Mouse (Mus musculus): ENCODE data around the gene Chst4. TPM values are rescaled to one million over a fixed set of nuclear protein-coding genes. Genes with fewer than 3 reads are reported as not detected.
"Not testable (repeated sequence)": the region's sequence is repeated elsewhere in the genome, so short reads cannot be mapped to it uniquely, and the experiment has no call there.

Chst4 gene
- total RNA-seq (2022) = under 1 TPM in 1 of 4 experiments, not detected in 3; 0.25 TPM

DNA sequence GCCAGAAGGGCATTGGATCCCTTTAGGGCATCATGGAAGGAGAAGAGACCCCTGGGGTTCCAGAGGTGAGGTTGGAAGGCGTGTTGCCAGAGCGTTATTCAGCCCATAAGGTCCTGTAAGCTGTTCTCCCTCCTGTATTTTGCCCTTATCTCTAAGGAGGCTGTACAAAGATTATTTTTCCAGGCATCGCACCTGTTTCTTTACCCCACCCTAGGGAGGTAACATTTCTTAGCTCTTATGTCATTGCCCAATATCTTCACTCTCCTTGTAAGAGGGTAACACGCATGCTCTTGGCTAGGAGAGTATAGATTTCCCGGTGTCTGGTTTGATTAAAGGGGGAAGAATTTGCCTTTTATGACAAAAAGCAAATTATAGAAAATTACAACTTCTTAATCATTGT lies at the start of gene Chst4:
Gene Chst4 (minus strand): TSS at position 82 of the 400 bp plus-strand sequence.
- no peak for DNase-seq (ENCODE audit: low spot score in 2 of 2)

DNA sequence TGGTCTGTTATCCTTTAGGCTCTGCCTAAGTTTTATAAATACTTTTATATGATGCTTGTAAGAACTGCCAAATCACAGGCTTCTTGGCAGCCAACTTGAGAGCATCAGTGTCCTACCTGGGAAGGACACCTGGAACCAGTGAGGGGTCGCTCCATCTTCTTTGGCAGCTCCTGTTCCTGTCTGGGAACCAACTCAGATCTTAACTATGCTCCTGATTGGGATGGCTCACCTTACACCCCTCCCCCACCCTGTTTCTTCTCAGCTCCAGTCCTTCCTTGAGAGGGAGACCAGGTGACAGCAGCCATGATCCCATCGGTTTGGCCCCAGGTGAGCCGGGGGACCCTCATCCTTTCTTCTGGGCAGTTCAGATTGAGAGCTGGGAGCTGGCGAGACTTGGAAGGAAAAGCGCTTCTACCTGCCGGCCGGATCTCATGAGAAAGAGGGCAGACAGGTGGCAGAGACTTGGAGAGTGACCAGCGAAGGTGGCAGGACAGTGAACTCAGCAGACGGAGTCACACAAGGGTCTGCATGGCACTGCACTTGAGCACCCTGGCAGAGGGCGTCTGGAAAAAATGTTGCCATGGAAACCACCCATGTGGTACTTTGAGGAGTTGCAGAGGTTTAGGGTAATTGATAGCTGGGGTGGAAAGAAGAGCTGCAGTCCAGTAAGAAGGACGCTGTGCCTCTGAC lies 43.0 kb upstream of the Chst4 start:
- DNase-seq (ENCODE audit: low spot score in 2 of 2) = no peak

DNA sequence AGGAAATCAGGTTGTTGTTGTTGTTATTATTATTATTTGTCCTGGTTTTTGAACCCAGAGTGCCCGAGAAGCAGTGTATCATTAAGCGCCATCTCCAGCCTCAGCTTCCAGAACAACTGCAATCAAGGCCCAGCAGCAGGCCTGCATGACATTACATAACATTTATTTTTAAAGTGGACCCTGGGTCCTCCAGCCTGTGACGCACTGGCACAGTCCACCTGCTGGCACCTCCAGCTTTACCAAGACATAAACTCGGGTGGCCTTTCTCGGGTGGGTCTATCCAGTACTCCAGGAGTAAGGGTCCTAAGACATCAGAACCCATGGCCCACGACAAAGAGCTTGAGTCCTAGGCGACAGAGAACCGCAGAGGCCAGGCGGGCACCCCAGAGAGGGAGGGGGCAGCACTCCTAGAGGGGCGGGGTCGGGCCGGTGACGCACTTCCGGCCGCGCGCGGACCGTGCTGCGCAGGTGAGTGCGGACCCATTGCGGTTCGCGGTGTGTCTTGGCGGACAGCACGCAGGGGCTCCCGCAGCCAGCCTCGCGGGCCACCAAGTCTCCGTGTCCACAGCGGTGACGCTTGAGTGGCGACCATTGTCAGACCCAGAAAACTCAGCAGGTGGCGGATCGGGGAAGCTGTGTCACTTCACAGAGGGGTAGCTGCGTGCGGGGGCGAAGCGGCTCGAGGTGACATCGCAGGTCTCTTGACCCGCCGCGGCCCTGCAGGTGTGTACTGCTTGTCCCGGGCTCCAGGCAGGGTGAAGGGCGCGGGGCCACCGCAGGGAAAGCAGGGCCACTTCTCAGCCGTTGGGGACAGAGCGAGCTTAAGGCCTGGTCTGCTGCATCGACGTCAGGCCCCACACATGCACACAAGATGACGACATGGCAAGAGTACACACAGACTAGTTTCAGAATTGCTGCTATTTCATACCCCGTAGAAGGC lies 40.0 kb upstream of the Chst4 start, which contains the start of gene Zfp612:
Gene Zfp612 (plus strand): TSS at position 465 of the 940 bp plus-strand sequence.
- peak; percentile 57 to 64 for DNase-seq (ENCODE audit: low spot score in 2 of 2)

DNA sequence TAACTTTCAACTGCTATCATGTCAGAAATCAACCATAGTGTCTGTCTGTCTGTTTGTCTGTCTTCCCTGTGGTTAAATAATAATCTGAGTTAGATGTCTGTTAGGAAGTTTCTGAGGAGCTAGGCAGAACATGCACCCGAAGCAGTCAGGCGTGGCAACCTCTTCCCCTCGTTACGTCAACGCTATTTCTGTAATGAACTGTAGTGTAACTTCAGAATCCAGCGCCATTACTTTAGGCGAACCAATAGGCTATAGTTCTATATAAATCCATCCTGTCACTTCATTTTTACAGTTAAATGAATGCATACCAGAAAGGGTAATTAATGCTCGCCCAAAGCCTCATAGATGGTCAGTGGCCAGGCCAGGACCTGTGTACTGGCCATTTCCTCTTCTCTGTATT lies 35.0 kb upstream of the Chst4 start:
- DNase-seq (ENCODE audit: low spot score in 2 of 2) = no peak

DNA sequence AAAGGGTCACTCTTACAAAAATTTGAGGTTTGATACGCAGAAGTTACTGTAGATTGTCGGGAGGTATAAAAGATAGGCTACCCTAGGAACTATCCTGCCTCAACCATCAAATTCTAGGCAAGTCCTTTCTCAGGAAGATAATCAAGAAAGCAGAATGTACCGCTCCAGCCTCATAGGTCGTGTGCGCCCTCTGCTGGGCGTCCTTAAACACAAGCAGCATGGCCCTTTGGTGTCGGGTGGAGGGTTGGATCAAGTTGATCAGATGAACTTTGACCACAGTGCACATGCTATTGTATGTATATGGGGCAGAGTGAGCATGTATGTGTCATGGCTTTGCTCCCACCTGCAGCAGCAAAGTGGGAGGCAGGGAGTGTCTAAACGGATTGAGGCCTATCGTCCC lies 32.1 kb upstream of the Chst4 start:
- DNase-seq (ENCODE audit: low spot score in 2 of 2) = peak; percentile 24 to 46

DNA sequence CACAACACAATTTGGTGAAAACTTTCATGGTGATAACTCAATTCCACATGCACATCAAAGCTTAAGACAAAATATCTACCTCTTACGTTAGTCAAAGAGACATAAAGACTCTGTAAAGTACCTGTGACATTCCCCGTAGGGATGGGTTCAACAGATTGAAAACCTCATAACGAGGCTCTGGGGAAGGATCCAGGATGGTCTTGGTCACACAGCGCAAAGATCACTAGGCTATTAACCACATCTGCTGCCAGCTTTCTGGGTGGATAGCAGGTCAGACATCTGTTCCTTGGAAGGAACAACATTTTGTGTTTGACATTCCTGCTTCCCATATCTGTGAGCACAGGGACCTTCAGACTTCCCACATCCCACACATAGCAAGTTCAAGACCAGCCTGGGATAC lies 30.2 kb upstream of the Chst4 start:
- DNase-seq (ENCODE audit: low spot score in 2 of 2) = no peak

DNA sequence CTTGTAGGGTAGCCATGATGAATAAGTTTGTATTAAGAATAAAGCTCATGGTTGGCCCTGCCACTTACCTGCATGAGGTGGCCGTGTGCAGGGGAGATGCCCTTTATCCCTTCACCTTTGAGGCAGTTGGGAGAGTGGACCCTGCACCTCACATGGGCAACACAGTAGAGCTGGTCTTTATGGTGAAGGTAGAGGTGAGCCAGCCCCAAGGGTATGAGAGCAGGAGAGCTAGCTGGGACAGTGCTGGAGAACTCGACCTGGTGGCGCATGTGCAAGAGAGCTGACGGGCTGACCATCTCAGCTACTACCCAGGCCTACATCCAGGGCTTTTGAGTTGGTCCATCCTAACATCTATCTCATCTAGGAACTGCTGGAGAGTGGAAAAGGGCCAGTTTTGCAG lies 26.1 kb upstream of the Chst4 start:
- DNase-seq (ENCODE audit: low spot score in 2 of 2) = no peak

DNA sequence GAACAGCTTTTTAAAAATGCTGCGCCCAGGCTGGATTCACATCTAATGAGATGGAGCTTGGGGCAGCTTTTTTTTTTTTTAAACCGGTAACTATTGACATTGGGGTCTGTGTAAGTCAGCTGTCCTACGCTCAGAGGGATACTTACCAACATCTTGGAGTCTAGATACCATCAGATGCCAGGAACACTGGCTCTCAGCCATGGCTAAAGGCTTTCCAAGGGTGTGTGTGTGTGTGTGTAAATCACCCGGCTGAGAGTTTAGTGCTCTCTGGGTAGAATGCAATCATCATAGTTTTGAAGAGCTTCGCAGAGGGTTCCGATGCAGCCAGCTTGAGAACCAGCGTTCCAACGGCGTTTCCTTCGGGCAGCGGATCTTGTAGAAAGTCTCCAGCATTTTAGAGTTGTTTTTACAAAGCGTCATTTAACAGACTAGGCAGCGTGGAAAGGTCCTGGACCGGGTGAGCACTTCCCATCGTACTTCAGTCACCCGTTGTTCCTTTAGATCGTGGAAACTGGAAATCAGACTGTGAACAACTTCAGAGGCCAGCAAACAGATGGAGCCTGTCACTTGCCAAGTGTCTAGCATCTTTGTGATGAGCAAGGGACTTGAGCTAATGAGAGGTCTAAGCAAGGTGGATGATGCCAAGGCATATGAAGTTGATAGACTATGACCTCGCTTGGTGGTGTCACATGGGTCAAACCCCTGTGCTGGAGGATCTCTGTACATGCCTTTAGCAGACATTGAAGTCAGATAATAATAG lies 25.2 kb upstream of the Chst4 start:
- no peak for DNase-seq (ENCODE audit: low spot score in 2 of 2)

DNA sequence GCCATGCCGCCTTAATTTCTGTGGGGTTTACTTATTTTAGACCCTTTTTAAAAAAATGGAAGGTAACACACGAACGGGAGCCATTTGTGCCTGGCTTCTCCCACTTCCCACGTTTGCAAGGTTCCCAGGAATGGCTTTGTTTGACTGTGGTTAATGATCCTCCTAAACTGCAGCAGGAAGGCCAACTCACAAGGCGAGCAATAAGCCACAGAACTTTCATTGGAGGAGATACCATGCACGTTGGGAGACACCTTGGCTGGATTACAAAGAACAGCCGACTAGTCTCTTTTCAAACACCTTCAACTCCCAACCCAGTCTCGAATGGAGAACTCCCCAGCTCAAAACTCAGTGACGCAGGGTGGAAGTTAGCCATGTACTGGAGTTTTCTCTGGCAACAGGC lies 24.6 kb upstream of the Chst4 start:
- no peak for DNase-seq (ENCODE audit: low spot score in 2 of 2)

DNA sequence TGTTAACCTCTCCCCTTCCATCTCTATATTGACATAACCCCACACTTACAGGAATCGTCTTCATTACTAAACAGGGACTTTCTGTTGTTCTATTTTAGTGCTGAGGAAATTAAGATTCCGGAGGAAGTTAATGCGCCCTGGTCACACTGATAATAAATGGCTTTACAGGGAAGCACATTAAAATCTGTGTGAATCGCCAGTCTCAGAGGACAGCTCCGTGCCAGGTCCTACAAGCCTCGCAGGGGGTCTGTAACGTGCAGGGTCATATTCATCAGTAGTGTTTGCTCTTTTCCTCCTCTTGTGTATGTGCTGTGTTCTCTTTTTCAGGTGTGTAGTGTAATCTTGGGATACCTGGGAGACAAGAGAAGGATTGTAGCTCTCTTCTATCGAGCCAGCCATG lies 18.7 kb upstream of the Chst4 start:
- DNase-seq (ENCODE audit: low spot score in 2 of 2) = no peak

DNA sequence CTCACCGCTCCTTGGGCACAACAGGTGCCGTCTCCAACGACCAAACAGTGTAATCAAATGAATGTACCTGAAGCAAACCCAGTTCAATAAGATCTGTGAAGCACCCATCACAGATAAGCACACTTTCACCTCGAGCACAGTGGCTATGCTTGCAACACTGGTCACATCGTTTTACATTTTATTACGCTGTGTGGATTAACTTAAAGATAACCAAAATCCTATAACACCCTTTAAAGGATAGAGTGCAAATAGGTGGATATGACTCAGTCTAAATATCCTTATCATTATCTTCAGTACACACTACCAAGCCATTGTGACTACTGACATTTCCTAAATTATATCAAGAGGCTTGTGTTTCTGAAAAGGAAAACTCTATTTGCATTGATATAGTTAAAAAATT lies 11.7 kb upstream of the Chst4 start:
- no peak for DNase-seq (ENCODE audit: low spot score in 2 of 2)

DNA sequence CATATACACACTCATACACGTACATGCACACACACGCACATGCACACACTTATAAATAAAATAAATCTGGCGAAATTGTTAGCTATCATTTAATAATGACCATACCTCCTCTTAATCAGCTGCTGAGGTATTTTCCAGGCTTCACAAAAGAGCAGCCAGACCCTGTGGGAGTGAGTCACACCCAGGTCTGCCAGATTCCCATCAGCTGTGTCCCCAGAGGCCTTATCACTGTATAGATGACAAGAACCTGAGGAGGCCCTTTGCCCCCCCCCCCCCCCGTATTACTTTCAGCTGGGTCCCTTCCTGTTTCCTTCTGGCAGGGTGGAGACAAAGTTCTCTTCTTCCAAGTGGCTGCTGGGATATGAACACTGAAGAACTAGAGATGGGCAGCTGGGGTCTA lies 969 bp upstream of the Chst4 start:
- DNase-seq (ENCODE audit: low spot score in 2 of 2) = no peak

DNA sequence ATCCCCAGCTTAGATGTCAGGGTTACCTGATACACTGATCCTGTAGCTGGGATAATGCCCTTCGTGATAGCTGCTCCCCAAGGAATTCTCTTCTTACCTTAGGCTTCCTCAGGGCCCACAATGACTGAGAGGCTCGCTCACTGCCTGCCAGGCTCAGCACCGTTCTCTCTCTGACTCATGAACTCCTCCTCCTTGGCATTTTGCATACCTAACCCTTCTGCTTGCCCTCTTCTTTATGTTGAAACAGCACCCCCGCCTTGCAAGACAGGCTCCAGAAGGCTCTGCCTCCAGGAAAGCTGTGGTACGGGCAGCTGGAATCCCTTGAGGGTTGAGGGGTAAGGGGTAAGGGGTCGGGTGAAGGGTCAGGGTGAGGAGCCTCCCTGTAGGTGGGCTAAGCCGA lies 324 bp downstream of the Chst4 start:
- DNase-seq (ENCODE audit: low spot score in 2 of 2) = no peak

DNA sequence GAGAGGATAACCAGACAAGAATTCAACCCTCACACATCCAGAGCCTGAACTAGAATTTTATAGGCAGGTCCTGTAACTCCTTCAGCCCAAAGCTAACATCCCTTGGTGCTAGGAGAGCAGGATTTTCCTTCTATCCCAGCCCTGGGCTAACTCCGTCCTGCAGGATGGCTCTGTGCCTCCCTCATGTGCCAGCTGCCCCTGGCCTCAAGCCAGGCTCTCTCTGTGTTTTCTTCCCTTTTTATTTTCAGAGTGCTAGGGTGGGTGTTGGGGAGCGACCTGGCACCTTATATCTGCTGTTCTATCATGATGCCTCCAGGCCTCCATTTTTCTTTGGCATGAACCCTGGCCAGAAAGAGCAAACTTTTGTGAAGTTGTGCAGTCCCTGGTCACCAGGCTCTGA lies 3.4 kb downstream of the Chst4 start:
- no peak for DNase-seq (ENCODE audit: low spot score in 2 of 2)

DNA sequence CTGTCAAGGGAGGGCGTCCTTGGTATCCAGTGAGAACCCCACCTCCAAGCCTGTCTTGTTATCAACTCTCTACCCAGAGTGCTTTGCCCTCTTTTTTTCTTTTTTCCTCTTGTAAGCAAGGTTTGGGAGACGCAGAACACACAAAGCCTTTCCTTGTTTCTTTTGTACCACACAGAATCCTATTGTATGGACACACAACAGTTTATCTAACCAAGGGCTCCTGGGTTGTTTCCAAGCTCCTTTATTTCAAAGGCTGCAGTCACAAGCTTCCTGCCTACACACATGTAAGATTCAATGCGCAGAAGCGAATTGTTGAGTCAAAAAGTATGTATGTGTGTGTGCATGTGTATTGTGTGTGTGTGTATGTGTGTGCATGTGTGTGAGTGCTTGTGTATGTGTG lies 5.2 kb downstream of the Chst4 start:
- no peak for DNase-seq (ENCODE audit: low spot score in 2 of 2)

DNA sequence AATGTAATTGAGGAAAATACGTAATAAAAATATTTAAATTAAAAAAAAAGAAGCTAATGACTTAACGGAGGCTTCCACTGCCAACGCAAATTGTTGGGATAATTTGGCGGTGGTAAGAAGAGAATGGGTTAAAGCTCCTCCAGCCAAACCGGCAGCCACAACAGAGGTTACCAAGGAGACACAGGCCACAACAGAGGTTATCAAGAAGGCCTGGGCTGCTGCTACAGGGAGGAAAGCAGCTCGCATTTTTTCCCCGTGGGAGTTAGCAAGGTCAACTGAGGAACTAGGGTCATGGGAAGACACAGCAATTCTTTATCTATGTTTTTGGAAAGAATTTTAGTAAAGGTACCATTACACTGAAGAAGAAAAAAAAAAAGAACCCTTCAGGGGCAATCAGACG lies 5.8 kb downstream of the Chst4 start:
- not testable (repeated sequence) for DNase-seq (ENCODE audit: low spot score in 2 of 2)

DNA sequence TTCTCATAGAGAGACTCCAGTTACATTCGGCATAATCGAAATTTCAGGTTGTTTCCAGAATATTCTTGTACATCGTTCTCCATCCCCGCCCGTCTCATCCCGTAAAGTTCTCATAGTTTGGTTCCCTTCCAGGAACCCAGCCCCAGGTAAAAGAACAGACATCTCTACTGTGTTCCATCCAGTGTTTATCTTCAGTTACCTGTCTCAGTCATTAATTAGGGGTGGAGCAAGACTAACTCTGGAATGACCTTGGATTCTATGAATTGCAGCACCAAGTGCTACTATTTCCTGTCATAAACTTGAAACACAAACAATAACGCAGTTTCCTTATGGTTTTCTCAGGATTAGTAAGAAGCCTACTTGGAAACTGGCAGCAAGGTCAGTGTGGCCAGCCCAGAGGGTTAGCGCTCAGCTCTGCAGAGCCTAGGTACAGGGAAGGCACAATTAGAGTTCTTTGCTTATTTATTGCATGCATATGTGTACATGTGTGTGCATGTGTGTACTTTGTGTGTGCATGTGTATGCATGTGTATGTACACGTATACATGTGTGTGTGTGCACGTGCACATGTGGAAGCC lies 16.7 kb downstream of the Chst4 start:
- no peak for DNase-seq (ENCODE audit: low spot score in 2 of 2)

DNA sequence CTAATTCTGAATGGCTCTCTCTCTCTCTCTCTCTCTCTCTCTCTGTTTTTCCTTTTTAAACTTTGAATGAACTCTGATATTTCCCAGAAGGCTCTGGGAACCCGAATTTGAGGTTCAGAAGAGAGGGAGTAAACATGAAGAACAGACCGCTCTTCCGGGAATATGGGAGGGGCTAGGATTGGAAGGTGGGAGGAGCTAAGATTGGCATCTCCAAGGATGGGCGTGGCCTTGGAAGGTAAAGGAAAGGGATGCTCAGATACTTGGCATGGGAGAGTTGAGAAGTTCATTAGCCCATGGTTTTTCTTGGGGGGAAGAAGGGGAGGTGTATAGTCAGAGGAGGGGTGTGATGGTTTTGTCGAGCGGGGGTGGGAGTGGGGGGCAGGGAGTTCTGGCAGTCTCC lies 17.5 kb downstream of the Chst4 start:
- no peak for DNase-seq (ENCODE audit: low spot score in 2 of 2)

DNA sequence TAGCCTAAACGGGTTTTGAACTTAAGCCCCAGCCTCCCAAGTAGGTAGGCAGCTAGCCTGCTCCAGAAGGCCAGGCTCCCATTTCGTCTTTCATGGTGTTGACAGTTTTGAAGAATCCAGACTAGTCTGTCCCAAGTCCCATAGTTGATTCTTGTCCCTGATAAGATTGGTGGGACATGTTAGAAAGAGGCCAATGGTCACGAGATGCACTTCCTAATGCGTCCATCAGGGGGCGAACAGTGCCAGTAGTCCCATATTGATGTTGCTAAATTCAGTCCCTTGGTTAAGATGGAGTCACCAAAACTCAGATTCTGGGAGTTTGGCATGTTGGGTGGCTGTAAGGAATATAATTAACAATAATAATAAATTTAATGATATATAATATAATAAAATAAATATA lies 28.7 kb downstream of the Chst4 start:
- DNase-seq (ENCODE audit: low spot score in 2 of 2) = peak in 1 of 2 experiments; percentile 16

DNA sequence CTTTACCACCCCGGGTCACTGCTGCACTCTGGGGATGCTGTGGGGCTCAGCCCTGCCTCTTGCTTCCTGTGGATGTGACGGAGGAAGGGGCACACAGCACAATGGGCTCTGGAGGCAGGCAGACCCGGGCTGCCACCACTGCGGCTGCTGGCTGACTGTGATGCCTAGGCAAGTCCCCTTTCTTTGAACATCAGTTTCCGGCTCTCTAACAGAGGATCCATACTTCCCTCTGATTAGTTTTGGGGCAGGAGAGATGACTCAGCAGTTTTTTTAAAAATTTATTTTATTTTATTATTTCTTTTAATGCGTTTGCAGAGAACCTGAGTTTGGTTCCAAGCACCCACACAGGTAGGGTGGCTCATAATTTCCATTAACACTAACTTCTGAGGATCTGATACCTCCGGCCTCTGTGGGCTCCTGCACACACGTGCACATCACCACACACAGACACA lies 30.5 kb downstream of the Chst4 start:
- DNase-seq (ENCODE audit: low spot score in 2 of 2) = no peak

DNA sequence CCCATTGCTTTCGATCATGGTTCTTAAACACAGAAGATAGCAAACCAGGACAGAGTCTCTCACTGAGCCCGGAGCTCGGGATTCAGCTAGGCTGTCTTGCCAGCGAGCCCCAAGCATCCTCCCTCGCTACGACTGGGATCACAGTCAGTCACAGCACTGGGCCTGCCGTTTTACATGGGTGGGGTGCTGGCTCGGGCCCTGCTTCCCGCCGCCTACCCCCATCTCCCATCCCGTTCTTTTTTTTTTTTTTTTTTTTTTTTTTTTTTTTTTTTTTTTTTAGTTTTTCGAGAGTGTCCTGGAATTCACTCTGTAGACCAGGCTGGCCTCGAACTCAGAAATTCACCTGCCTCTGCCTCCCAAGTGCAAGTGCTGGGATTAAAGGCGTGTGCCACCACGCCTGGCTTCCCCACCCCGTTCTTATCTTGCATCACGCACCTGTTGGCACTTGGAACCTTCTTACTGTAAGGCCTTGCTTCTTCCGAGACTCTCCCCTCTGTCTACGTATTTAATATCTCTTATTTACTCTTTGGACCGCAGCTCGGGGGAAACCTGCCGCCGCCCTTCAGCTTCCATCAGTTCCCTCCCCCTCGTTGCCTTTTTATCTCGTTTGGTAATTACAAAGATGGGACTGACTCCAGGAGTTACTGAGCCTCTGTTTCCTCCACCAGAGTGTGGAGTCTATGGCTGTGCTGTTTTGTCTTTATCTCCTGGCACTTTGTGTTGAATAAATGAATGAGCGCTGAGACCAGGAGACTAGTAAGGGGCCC lies 31.1 kb downstream of the Chst4 start:
- DNase-seq (ENCODE audit: low spot score in 2 of 2) = no peak
